Mouse (Mus musculus) embryonic stem cell, embryonic (primary cell): ENCODE data around the gene Gm8994.
"Not testable (repeated sequence)": the region's sequence is repeated elsewhere in the genome, so short reads cannot be mapped to it uniquely, and the experiment has no call there.

Source experiments
- CTCF ChIA-PET, 4 experiments: fragments of 300-600 bp in 2 of 4; fragments of 350-600 bp in 2 of 4; sonication (Branson Sonifier 250); formaldehyde crosslinking; loops; one replicate each; lab custom pipeline; 2022; ENCODE audit warnings: inconsistent platforms in 2 of 4; lab: Charles Lee
- POLR2A ChIA-PET, 4 experiments: fragments of 300-600 bp in 2 of 4; fragments of 350-600 bp in 2 of 4; sonication (Branson Sonifier 250); formaldehyde crosslinking; loops; one replicate each; lab custom pipeline; 2022; ENCODE audit warnings: antibody characterized with exemption in 4 of 4, inconsistent platforms in 1 of 4; lab: Charles Lee

The Gm8994 gene

GRCm38 (mm10) chr6:136327239-136327638 is at the start of gene Gm8994:
TSS of gene Gm8994 (plus strand) at chr6:136327539.
- CTCF ChIA-PET: interaction anchor here in 1 of 4 experiments (0.6 kb wide), 1 partner anchor 420 kb away, joined by 3 read pairs; no protein-coding TSS in a partner anchor

GRCm38 (mm10) chr6:136277685-136278084 is 49.7 kb upstream of the Gm8994 start:
- ChIA-PET CTCF (interaction anchor here in 1 of 4 experiments (0.7 kb wide), 1 partner anchor 444 kb away, joined by 3 read pairs; no protein-coding TSS in a partner anchor), POLR2A (no interaction called here)

More at GRCm38 (mm10) chr6:136327239-136327638, at the start of gene Gm8994:
- POLR2A ChIA-PET: not testable (repeated sequence)

DNA sequence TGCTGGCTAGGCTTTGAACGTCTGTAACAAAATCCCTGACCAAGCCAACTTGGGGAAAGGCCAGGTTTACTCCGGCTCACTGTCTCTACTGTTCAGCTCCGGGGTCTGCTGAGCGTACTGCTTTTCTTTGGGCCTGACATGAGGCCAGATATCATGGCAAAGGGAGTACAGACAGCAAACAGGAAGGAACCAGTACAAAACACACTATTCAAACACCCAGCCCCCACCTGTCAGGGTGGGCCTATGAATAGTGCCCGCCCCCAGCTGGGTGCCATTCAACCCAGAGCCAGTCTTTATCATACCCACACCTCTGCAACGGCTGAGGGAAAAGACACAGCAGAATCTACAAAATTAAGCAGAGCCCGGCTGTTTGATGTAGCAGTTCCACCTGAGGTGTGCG is 42.8 kb upstream of the Gm8994 start:
- CTCF ChIA-PET: interaction anchor here in 2 of 4 experiments (0.7 kb wide), 2 partner anchors 67 to 403 kb away, joined by 3 to 6 read pairs; no protein-coding TSS in a partner anchor
- POLR2A ChIA-PET: interaction anchor here in 2 of 4 experiments (0.6 to 1.2 kb wide), 2 partner anchors 9 to 519 kb away, joined by 3 read pairs; partner anchors contain the start of gene Hist4h4 (in 1 of the 2)

- ChIA-PET CTCF (no interaction called here), POLR2A (no interaction called here)
Observed at GRCm38 (mm10) chr6:136286180-136286579, 41.2 kb upstream of the Gm8994 start.

DNA sequence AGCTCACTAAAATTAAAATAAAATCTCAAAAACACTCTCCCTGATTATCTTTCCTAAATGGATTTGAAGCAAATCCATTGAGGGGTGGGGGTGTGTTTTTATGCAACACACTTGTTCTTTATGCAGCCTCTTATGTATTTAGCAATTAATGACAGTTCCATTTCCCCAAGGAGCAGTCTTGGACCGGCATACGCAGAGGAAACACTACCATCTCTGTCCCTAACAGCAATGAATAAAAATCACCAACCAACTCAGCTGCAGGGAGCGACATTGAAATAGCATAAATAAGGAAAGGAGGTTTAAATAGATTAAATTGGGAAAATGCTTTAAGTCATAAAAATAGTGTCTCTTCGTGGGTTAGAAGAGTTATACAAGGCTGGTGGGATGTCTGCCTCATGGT is 40.8 kb upstream of the Gm8994 start:
- ChIA-PET POLR2A (no interaction called here), CTCF (no interaction called here)

DNA sequence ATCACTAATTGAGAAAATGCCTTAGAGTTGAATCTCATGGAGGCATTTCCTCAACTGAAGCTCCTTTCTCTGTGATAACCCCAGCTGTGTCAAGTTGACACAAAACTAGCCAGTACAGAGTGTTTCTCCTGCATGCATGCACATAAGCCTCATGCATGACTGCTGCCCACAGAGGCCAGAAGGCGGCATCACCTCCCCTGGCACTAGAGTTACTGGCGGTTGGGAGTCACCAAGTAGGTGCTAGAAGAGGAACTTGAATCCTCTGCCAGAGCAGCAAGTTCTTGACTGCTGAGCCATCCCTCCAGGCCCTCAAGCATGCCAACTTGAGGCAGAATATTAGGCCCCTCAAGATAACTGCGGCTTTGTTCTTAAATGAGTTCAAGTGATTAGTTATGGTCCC is 35.9 kb upstream of the Gm8994 start:
- CTCF ChIA-PET: no interaction called here
- POLR2A ChIA-PET: no interaction called here

- POLR2A ChIA-PET: no interaction called here
- CTCF ChIA-PET: interaction anchor here in 1 of 4 experiments (0.6 kb wide), 1 partner anchor 1156 kb away, joined by 3 read pairs; no protein-coding TSS in a partner anchor
Observed at GRCm38 (mm10) chr6:136291951-136292714, 35.2 kb upstream of the Gm8994 start.

DNA sequence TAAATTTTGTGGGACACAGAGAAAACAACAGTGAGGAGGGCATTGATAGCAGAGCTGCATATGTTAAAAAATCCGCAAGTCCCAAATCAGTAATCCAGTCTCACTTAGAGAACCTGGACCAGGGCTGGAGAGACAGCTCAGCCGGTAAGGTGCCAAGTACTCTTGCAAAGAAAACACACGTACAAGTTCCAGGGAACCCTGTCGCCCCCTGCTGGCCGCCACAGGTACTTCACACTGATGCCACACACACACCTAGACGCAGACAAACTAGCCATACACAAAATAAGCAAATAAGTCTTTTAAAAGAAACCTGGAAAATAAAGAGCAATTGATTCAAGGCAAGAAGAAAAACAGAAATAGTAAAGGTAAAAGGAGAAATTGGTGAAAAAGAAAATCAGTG is 33.6 kb upstream of the Gm8994 start:
- ChIA-PET CTCF (interaction anchor here in 2 of 4 experiments (0.6 kb wide), 2 partner anchors 170 to 1027 kb away, joined by 3 to 5 read pairs; no protein-coding TSS in a partner anchor), POLR2A (interaction anchor here in 1 of 4 experiments (0.7 kb wide), 1 partner anchor 9 kb away, joined by 3 read pairs; no protein-coding TSS in a partner anchor)

- ChIA-PET POLR2A (no interaction called here), CTCF (no interaction called here)
Observed at GRCm38 (mm10) chr6:136295821-136296220, 31.5 kb upstream of the Gm8994 start.

DNA sequence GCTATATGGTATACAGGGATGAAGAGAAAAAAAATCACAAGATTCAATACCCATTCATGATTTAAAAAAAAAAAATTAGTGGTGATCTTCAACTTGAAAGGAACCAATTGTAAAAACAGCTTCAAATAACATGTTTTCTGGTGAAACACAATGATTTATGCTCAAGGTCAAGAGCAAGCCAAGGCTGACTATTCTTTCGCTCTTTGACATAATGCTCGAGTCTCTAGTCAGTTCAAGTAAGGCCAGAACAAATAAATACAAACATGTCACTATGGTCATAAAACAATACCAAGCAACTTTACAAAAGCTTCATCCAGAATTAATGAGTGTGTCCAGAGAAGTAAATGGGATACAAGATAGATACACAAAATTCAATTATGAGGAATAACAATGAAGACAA is 31.1 kb upstream of the Gm8994 start:
- CTCF ChIA-PET: no interaction called here

DNA sequence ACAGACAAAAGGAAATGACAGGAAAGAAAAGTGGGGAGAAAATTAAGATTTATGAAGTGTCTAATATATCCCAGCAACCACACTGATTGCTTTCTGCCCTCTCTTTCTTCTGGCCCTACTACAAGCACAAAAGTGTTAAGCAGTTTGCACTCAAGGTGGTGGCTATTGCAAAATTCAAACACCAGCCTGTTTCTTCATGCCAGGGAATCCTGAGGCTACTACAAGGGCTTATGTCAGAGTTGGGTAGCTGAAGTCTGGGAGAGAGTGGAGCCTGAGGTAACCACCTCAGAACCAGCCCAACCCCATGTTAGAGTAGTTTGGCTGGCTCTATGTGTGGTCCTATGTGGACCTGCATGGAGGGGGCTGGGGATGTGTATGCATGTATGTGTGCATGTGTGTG is 23.8 kb upstream of the Gm8994 start:
- POLR2A ChIA-PET: no interaction called here
- CTCF ChIA-PET: no interaction called here

More for the DNA sequence above, 31.1 kb upstream of the Gm8994 start:
- POLR2A ChIA-PET: no interaction called here

- ChIA-PET CTCF (no interaction called here), POLR2A (no interaction called here)
Observed at GRCm38 (mm10) chr6:136304369-136304988, 22.9 kb upstream of the Gm8994 start.

GRCm38 (mm10) chr6:136309487-136309886 is 17.9 kb upstream of the Gm8994 start:
- CTCF ChIA-PET: no interaction called here
- POLR2A ChIA-PET: no interaction called here

GRCm38 (mm10) chr6:136328416-136328815 is 1.1 kb downstream of the Gm8994 start:
- CTCF ChIA-PET, POLR2A ChIA-PET: not testable (repeated sequence)

GRCm38 (mm10) chr6:136340669-136341068 is 13.3 kb downstream of the Gm8994 start:
- POLR2A ChIA-PET: no interaction called here
- CTCF ChIA-PET: interaction anchor here in 1 of 4 experiments (0.6 to 0.7 kb wide), 2 partner anchors 36 to 138 kb away, joined by 3 to 7 read pairs; no protein-coding TSS in a partner anchor

GRCm38 (mm10) chr6:136341093-136341492 is 13.8 kb downstream of the Gm8994 start:
- POLR2A ChIA-PET: interaction anchor here in 1 of 4 experiments (0.7 kb wide), 1 partner anchor 51 kb away, joined by 3 read pairs; no protein-coding TSS in a partner anchor
- CTCF ChIA-PET: interaction anchor here in 3 of 4 experiments (0.6 to 0.7 kb wide), 5 partner anchors 35 to 221 kb away, joined by 3 to 7 read pairs (median 4); no protein-coding TSS in a partner anchor

DNA sequence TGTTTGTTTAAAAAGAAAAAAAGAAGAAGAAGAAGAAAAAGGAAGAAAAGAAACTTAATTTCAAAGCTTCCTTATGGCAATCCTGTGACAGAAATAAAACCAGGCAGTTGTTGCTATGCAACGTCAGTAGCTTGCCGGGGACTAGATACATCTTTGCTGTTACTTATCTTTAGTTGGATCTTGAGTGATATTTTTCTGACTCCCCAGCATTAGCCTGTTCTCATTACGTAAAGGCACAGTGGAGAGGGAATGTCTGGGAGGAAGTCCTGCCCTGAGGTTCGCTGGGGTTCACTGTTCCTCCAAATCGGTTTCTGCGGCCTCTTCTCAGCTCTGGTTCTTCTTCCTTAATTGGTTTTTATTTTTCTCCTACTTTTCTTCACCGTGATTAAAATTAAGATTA is 16.5 kb downstream of the Gm8994 start:
- POLR2A ChIA-PET: interaction anchor here in 1 of 4 experiments (0.6 kb wide), 1 partner anchor 160 kb away, joined by 4 read pairs; no protein-coding TSS in a partner anchor
- CTCF ChIA-PET: interaction anchor here in 1 of 4 experiments (0.7 kb wide), 1 partner anchor 210 kb away, joined by 3 read pairs; no protein-coding TSS in a partner anchor

DNA sequence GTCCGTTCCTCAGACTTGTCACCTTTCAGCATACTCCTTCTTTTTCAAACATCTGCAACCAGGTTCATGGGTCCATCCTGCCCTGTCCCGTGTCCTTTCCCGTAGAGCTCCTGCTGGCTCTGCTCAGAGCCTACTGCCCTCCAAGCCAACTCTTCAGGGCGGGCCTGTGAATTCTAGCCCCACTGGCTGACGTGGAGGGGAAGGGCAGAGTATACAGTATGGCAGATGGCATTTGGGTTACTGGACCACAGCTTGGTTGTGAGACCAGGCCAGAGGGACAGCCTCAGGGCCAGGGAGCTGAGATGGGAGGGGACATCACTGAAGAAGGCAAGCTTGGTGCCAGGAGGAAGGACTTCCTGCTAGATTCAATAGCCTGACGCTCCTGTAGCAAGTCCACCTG is 17.7 kb downstream of the Gm8994 start:
- CTCF ChIA-PET: interaction anchor here in 2 of 4 experiments (1.2 kb wide), 2 partner anchors 8 kb away, joined by 3 to 5 read pairs; no protein-coding TSS in a partner anchor
- POLR2A ChIA-PET: interaction anchor here in 1 of 4 experiments (0.9 kb wide), 1 partner anchor 459 kb away, joined by 3 read pairs; the partner anchor contains the start of gene Hist4h4

GRCm38 (mm10) chr6:136345641-136346040 is 18.3 kb downstream of the Gm8994 start:
- CTCF ChIA-PET: interaction anchor here in 3 of 4 experiments (0.6 to 1.2 kb wide), 3 partner anchors 8 to 509 kb away, joined by 3 to 10 read pairs (median 5); no protein-coding TSS in a partner anchor
- POLR2A ChIA-PET: interaction anchor here in 2 of 4 experiments (0.6 to 0.9 kb wide), 2 partner anchors 426 to 459 kb away, joined by 3 read pairs; partner anchors contain the start of gene Hist4h4 (in 1 of the 2)
